Mouse (Mus musculus) liver, embryonic 14.5 days (tissue): ENCODE data around the gene Actn4. TPM values are rescaled to one million over a fixed set of nuclear protein-coding genes. Genes with fewer than 3 reads are reported as not detected.
A peak's percentile ranks its signal among the peaks of the same experiment; 100 is the strongest.

ENCODE experiments used
- ATAC-seq: fragments of 200-750 bp; cut with Nextera tagmentation; 2 replicates; pipeline ENCODE4 v1.8.0; 2017; ENCODE audit warnings: moderate number of reproducible peaks, mild to moderate bottlenecking, moderate library complexity; ENCODE audit not compliant: insufficient read depth
- DNase-seq, 3 experiments: peaks; one replicate each; pipeline ENCODE4 v3.0.0-alpha.2; 2012 to 2013; ENCODE audit warnings: low read depth in 3 of 3, low spot score in 3 of 3
- H3K27ac ChIP-seq: fragments of 300-500 bp; sonication (generic); 2 replicates; pipeline ENCODE4 v1.5.1; 2014; ENCODE audit warnings: moderate library complexity, mild to moderate bottlenecking, control low read depth, inconsistent platforms
- H3K27me3 ChIP-seq: fragments of 300-500 bp; sonication (generic); 2 replicates; pipeline ENCODE4 v1.6.1; 2014; ENCODE audit warnings: mild to moderate bottlenecking, low read length, moderate library complexity; ENCODE audit not compliant: control insufficient read depth, insufficient read depth
- H3K36me3 ChIP-seq: fragments of 300-500 bp; sonication (generic); replicated peaks from 2 replicates; pipeline ENCODE4 v1.6.1; 2014; ENCODE audit warnings: low read depth; ENCODE audit not compliant: control insufficient read depth, insufficient read depth
- H3K4me1 ChIP-seq, 2 experiments: fragments of 200-500 bp in 1 of 2; fragments of 300-500 bp in 1 of 2; sonication (generic) in 1 of 2; replicated peaks; 2 replicates each; pipeline ENCODE4 v1.6.1; 2012 to 2014; ENCODE audit warnings: antibody characterized with exemption in 1 of 2, inconsistent platforms in 1 of 2, low read length in 1 of 2; ENCODE audit not compliant: control insufficient read depth in 2 of 2, insufficient read depth in 2 of 2
- H3K4me2 ChIP-seq: fragments of 300-500 bp; sonication (generic); 2 replicates; pipeline ENCODE4 v1.6.1; 2014; ENCODE audit warnings: low read depth, mild to moderate bottlenecking, control low read depth, moderate library complexity
- H3K4me3 ChIP-seq, 2 experiments: fragments of 200-500 bp in 1 of 2; fragments of 300-500 bp in 1 of 2; sonication (generic) in 1 of 2; 2 replicates each; pipeline ENCODE4 v1.5.1; 2012 to 2014; ENCODE audit warnings: low read depth in 2 of 2, low read length in 2 of 2, mild to moderate bottlenecking in 2 of 2, control low read depth in 1 of 2, inconsistent platforms in 1 of 2, moderate library complexity in 1 of 2; ENCODE audit not compliant: insufficient read depth in 1 of 2
- H3K9ac ChIP-seq: fragments of 300-500 bp; sonication (generic); replicated peaks from 2 replicates; pipeline ENCODE4 v1.6.1; 2014; ENCODE audit warnings: mild to moderate bottlenecking, control low read depth, moderate library complexity
- H3K9me3 ChIP-seq: fragments of 300-500 bp; sonication (generic); 2 replicates; pipeline ENCODE4 v1.6.1; 2016; ENCODE audit warnings: low read length, mixed read lengths; ENCODE audit not compliant: control insufficient read depth
- CTCF ChIP-seq: IDR thresholded peaks from 2 replicates; pipeline ENCODE4 v1.5.1; 2016; ENCODE audit warnings: antibody characterized with exemption, low read depth, control low read depth
- EP300 ChIP-seq: IDR thresholded peaks from 2 replicates; pipeline ENCODE4 v1.6.1; 2016; ENCODE audit warnings: antibody characterized with exemption, low read depth
- WGBS: fragments of 180-500 bp; shearing (Covaris S2); extraction: QIAGEN DNeasy Blood & Tissue Kit; methylation state at CpG from one replicate; pipeline ENCODE4 v1.1.7; 2014; ENCODE audit not compliant: insufficient replicate concordance; 5-methylcytosine and 5-hydroxymethylcytosine counted together
- polyA plus RNA-seq, 2 experiments: library from polyadenylated mRNA; depleted of rRNA in 1 of 2; stranded (reverse) in 1 of 2; unstranded in 1 of 2; fragments of >200 nt; fragmentation: Nextera tagmentation in 1 of 2; extraction: Ambion mirVana in 1 of 2; gene quantifications; 2 replicates each; pipeline versions ENCODE4 v1.2.1 to v1.2.3; 2012 to 2014

The Actn4 gene
- polyA plus RNA-seq, 2 experiments, result 80.4 to 94.5 TPM

DNA sequence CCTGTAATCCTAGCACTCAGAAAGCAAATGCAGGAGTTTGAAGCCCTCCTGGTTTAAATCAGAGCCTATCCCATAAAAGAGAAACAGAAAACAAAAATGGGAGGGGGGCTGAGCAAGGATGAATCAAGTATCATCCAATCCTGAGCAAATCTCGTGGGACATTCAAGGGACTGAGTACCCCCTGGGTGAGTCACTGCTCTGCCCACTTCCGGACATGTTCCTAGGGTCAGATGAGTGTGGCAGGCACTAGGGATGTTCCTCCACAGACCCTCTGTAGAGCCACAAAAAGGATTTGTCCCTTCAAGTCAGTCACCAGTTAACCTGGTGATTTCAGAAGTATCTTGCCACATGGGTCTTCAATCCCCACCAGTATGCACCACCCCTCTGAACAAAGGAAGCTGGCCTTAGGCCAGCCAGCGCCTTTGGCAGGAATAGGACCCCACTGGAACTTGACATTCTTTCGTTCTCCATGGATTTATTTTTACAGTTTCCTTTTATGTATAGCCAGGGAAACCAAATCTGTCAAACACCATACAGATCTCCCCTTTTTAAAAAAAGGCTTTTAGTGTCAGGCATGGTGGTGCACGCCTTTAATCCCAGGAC, 6.7 kb downstream of the Actn4 start:
- Histone ChIP-seq H3K27me3 (no peaks in the 10 kb centered on the region), H3K9ac (no peak overlapping the region), H3K4me2 (no peak overlapping the region), H3K4me1 (peaks cover 64 to 86% of the 10 kb centered on the region in 2 experiments), H3K4me3 (no peak overlapping the region), H3K36me3 (peaks cover 13% of the 10 kb centered on the region), H3K27ac (no peak overlapping the region; the same call in 1 of the 2 replicates), H3K9me3 (no peaks in the 10 kb centered on the region)
- DNase-seq (no peak), ATAC-seq (no peak)
- WGBS, result 78% methylated on average over 5 of the region's 5 CpGs
- TF ChIP-seq EP300 (no peak), CTCF (no peak)

GRCm38 (mm10) chr7:28954773-28955172, 7.4 kb downstream of the Actn4 start:
- TF ChIP-seq CTCF (no peak), EP300 (no peak)
- H3K4me1 ChIP-seq, result peaks cover 63 to 81% of the 10 kb centered on the region in 2 experiments
- no peak for ATAC-seq
- no peak overlapping the region; the same call in 1 of the 2 replicates for H3K4me2 ChIP-seq
- no peaks in the 10 kb centered on the region for H3K9me3 ChIP-seq
- no peak overlapping the region for H3K4me3 ChIP-seq
- no peaks in the 10 kb centered on the region for H3K27me3 ChIP-seq
- 72% methylated on average over 4 of the region's 4 CpGs for WGBS
- H3K9ac ChIP-seq, result no peak overlapping the region
- H3K27ac ChIP-seq, result peak overlapping the region; percentile 40; the same call in 1 of the 2 replicates
- H3K36me3 ChIP-seq, result peaks cover 16% of the 10 kb centered on the region
- no peak for DNase-seq

GRCm38 (mm10) chr7:28953476-28954376, 8.4 kb downstream of the Actn4 start:
- peaks cover 21% of the 10 kb centered on the region for H3K36me3 ChIP-seq
- H3K9ac ChIP-seq, result peak overlapping the region; percentile 42
- H3K4me3 ChIP-seq, result peak overlapping the region in 1 of 2 experiments; percentile 35; a peak in 2 of 4 replicates
- H3K27me3 ChIP-seq, result no peaks in the 10 kb centered on the region
- H3K4me1 ChIP-seq, result peaks cover 52 to 70% of the 10 kb centered on the region in 2 experiments
- H3K4me2 ChIP-seq, result peak overlapping the region; percentile 63
- 13% methylated on average over 2 of the region's 2 CpGs for WGBS
- no peaks in the 10 kb centered on the region for H3K9me3 ChIP-seq
- H3K27ac ChIP-seq, result peak overlapping the region; percentile 78
- ATAC-seq (peak; percentile 93), DNase-seq (peak; percentile 72 to 80 (median 74))
- TF ChIP-seq CTCF (no peak), EP300 (peak; percentile 83)

GRCm38 (mm10) chr7:28952786-28953185, 9.4 kb downstream of the Actn4 start:
- Histone ChIP-seq H3K4me3 (no peak overlapping the region), H3K27me3 (no peaks in the 10 kb centered on the region), H3K36me3 (peaks cover 21% of the 10 kb centered on the region), H3K4me1 (peaks cover 43 to 64% of the 10 kb centered on the region in 2 experiments), H3K4me2 (peak overlapping the region; percentile 63; the same call in 1 of the 2 replicates), H3K9me3 (no peaks in the 10 kb centered on the region), H3K27ac (peak overlapping the region; percentile 11), H3K9ac (no peak overlapping the region; the same call in 1 of the 2 replicates)
- ATAC-seq, result no peak
- no peak for TF ChIP-seq CTCF
- TF ChIP-seq EP300, result no peak
- WGBS, result 59% methylated on average over 3 of the region's 3 CpGs
- DNase-seq, result no peak

DNA sequence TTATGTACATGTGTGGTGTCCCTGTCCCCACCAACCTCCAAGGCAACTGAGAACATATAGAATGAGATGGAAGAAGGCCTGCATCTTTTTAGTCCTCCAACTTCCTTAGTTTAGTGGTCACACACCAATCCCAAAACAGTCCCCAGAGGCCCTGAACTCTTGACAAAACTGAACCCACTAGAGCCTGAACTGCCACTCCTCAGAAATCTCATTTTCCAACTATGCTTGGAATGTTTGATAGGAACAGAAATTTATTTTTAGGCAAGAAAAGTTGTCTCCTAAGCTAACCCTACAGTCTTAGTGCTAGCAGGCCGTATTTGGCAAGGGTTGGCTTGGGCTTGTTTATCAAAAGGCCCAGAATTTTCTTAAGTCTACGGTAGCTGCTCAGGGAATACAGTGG, 10.4 kb downstream of the Actn4 start:
- DNase-seq (no peak), ATAC-seq (no peak)
- no peak for TF ChIP-seq EP300
- TF ChIP-seq CTCF, result no peak
- peaks cover 16% of the 10 kb centered on the region for H3K36me3 ChIP-seq
- no peak overlapping the region for H3K4me2 ChIP-seq
- no peaks in the 10 kb centered on the region for H3K27me3 ChIP-seq
- H3K9me3 ChIP-seq, result no peaks in the 10 kb centered on the region
- H3K4me1 ChIP-seq, result peaks cover 41 to 65% of the 10 kb centered on the region in 2 experiments
- no peak overlapping the region for H3K4me3 ChIP-seq
- H3K27ac ChIP-seq, result peak overlapping the region; percentile 20; the same call in 1 of the 2 replicates
- H3K9ac ChIP-seq, result no peak overlapping the region
- 81% methylated on average over 2 of the region's 2 CpGs for WGBS
